Mouse (Mus musculus): ENCODE results near the gene Cdk17. TPM values are rescaled to one million over a fixed set of nuclear protein-coding genes. Genes with fewer than 3 reads are reported as not detected.

Cdk17 gene
- polyA plus RNA-seq, 1 experiment, result 18.0 TPM

GRCm38 (mm10) chr10:93297774-93298173 is 137.1 kb downstream of the Cdk17 start:
- no peak for TF ChIP-seq POLR2A (IDR thresholded peaks at IDR 0.05; ENCODE audit: borderline replicate concordance, extremely low read depth, low read depth, low read length)
- TF ChIP-seq CTCF (IDR thresholded peaks at IDR 0.05; ENCODE audit: insufficient read depth, low read length), result no peak
- DNase-seq, result no peak
- Histone ChIP-seq H3K4me3 (replicated peaks; ENCODE audit: extremely low read depth, low read depth, low read length) (no peak overlapping the region), H3K4me1 (ENCODE audit: control insufficient read depth, insufficient read depth, low read length) (peaks cover 35% of the 10 kb centered on the region)
- 28% methylated on average over 5 of the region's 5 CpGs for WGBS

- TF ChIP-seq POLR2A (IDR thresholded peaks at IDR 0.05; ENCODE audit: borderline replicate concordance, extremely low read depth, low read depth, low read length) (no peak), CTCF (IDR thresholded peaks at IDR 0.05; ENCODE audit: insufficient read depth, low read length) (no peak)
- Histone ChIP-seq H3K4me1 (ENCODE audit: control insufficient read depth, insufficient read depth, low read length) (peaks cover 35% of the 10 kb centered on the region), H3K4me3 (replicated peaks; ENCODE audit: extremely low read depth, low read depth, low read length) (no peak overlapping the region)
- no peak for DNase-seq
- WGBS, result 34% methylated on average over 7 of the region's 7 CpGs
Measured at GRCm38 (mm10) chr10:93298208-93298607, 137.5 kb downstream of the Cdk17 start.

GRCm38 (mm10) chr10:93301831-93302230 is 141.2 kb downstream of the Cdk17 start:
- no peak for DNase-seq
- 44% methylated on average over 8 of the region's 8 CpGs for WGBS
- TF ChIP-seq CTCF (IDR thresholded peaks at IDR 0.05; ENCODE audit: insufficient read depth, low read length), result no peak
- TF ChIP-seq POLR2A (IDR thresholded peaks at IDR 0.05; ENCODE audit: borderline replicate concordance, extremely low read depth, low read depth, low read length), result no peak
- Histone ChIP-seq H3K4me1 (ENCODE audit: control insufficient read depth, insufficient read depth, low read length) (peaks cover 38% of the 10 kb centered on the region), H3K4me3 (replicated peaks; ENCODE audit: extremely low read depth, low read depth, low read length) (no peak overlapping the region)

- DNase-seq, result no peak
- Histone ChIP-seq H3K4me3 (replicated peaks; ENCODE audit: extremely low read depth, low read depth, low read length) (no peak overlapping the region), H3K4me1 (ENCODE audit: control insufficient read depth, insufficient read depth, low read length) (peaks cover 34% of the 10 kb centered on the region)
- TF ChIP-seq POLR2A (IDR thresholded peaks at IDR 0.05; ENCODE audit: borderline replicate concordance, extremely low read depth, low read depth, low read length) (no peak), CTCF (IDR thresholded peaks at IDR 0.05; ENCODE audit: insufficient read depth, low read length) (no peak)
- 56% methylated on average over 4 of the region's 4 CpGs for WGBS
Measured at GRCm38 (mm10) chr10:93303231-93303630, 142.6 kb downstream of the Cdk17 start.

- Histone ChIP-seq H3K4me1 (ENCODE audit: control insufficient read depth, insufficient read depth, low read length) (peaks cover 19% of the 10 kb centered on the region), H3K4me3 (replicated peaks; ENCODE audit: extremely low read depth, low read depth, low read length) (no peak overlapping the region)
- 32% methylated on average over 6 of the region's 6 CpGs for WGBS
- no peak for DNase-seq
- TF ChIP-seq CTCF (IDR thresholded peaks at IDR 0.05; ENCODE audit: insufficient read depth, low read length) (no peak), POLR2A (IDR thresholded peaks at IDR 0.05; ENCODE audit: borderline replicate concordance, extremely low read depth, low read depth, low read length) (no peak)
Measured at GRCm38 (mm10) chr10:93305946-93306345, 145.3 kb downstream of the Cdk17 start.

GRCm38 (mm10) chr10:93306367-93306766 is 145.7 kb downstream of the Cdk17 start:
- H3K4me3 ChIP-seq (replicated peaks; ENCODE audit: extremely low read depth, low read depth, low read length), result no peak overlapping the region
- H3K4me1 ChIP-seq (ENCODE audit: control insufficient read depth, insufficient read depth, low read length), result peaks cover 18% of the 10 kb centered on the region
- TF ChIP-seq POLR2A (IDR thresholded peaks at IDR 0.05; ENCODE audit: borderline replicate concordance, extremely low read depth, low read depth, low read length) (no peak), CTCF (IDR thresholded peaks at IDR 0.05; ENCODE audit: insufficient read depth, low read length) (no peak)
- DNase-seq, result no peak
- whole genome bisulfite sequencing, result 41% methylated on average over 11 of the region's 11 CpGs

- WGBS, result 2% methylated on average over 22 of the region's 23 CpGs
- Histone ChIP-seq H3K4me1 (ENCODE audit: control insufficient read depth, insufficient read depth, low read length) (peaks cover 8% of the 10 kb centered on the region), H3K4me3 (replicated peaks; ENCODE audit: extremely low read depth, low read depth, low read length) (peak overlapping the region; percentile 71)
- TF ChIP-seq CTCF (IDR thresholded peaks at IDR 0.05; ENCODE audit: insufficient read depth, low read length) (no peak), POLR2A (IDR thresholded peaks at IDR 0.05; ENCODE audit: borderline replicate concordance, extremely low read depth, low read depth, low read length) (peak; percentile 23; the same call in 1 of the 2 replicates)
- no peak for DNase-seq
Measured at GRCm38 (mm10) chr10:93309131-93309933, 148.7 kb downstream of the Cdk17 start.

GRCm38 (mm10) chr10:93309934-93310621 is 149.4 kb downstream of the Cdk17 start:
- TF ChIP-seq POLR2A (IDR thresholded peaks at IDR 0.05; ENCODE audit: borderline replicate concordance, extremely low read depth, low read depth, low read length), result no peak
- TF ChIP-seq CTCF (IDR thresholded peaks at IDR 0.05; ENCODE audit: insufficient read depth, low read length), result no peak
- WGBS, result under 1% methylated on average over 43 of the region's 43 CpGs
- peaks cover 8% of the 10 kb centered on the region for H3K4me1 ChIP-seq (ENCODE audit: control insufficient read depth, insufficient read depth, low read length)
- peak; percentile 65 for DNase-seq
- peak overlapping the region; percentile 71 for H3K4me3 ChIP-seq (replicated peaks; ENCODE audit: extremely low read depth, low read depth, low read length)

GRCm38 (mm10) chr10:93310721-93311411 is 150.2 kb downstream of the Cdk17 start, which contains the start of gene Elk3:
TSS of gene Elk3 (minus strand) at chr10:93311135.
- TF ChIP-seq CTCF (IDR thresholded peaks at IDR 0.05; ENCODE audit: insufficient read depth, low read length) (no peak), POLR2A (IDR thresholded peaks at IDR 0.05; ENCODE audit: borderline replicate concordance, extremely low read depth, low read depth, low read length) (peak; percentile 42; the same call in 1 of the 2 replicates)
- H3K4me1 ChIP-seq (ENCODE audit: control insufficient read depth, insufficient read depth, low read length), result peaks cover 4% of the 10 kb centered on the region
- under 1% methylated on average over 53 of the region's 53 CpGs for WGBS
- DNase-seq, result peak; percentile 56
- peak within 1 kb of the TSS; percentile 71 for H3K4me3 ChIP-seq (replicated peaks; ENCODE audit: extremely low read depth, low read depth, low read length)

All from lung, adult 2 months (tissue).